Mouse (Mus musculus): ENCODE measurements at regions not wholly inside any gene's neighbourhood (a gene's known extent, or its start where the extent isn't known, plus 50 kb on each side); places are given as distances from the start of the nearest gene placed in this dataset.

DNA sequence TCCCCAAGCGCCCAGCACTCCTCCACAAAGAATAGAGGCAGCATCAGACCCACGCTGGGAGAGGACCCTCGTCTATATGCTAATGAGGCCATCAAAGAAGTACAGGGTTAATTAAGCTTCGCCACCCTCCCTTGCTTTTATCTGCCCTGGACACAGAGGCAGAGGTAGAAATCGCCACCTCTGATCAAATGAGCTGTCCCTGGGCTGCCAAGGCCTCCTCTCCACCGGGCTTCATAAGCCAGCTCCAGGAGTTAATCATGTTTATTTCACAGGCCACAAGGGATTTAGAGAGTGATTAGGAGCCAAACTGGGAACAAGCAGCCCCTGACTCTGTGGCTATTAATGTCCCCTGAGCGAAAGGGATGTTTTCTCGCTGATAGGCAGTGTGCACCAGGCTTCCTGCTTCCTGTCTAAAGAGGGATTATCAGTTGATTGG, 126.5 kb upstream of the Hs6st1 start:
- Histone ChIP-seq H3K4me3 (ENCODE audit: low read depth, low read length) (no peak overlapping the region), H3K36me3 (ENCODE audit: control insufficient read depth, insufficient read depth, low read length) (no peaks in the 10 kb centered on the region), H3K9me3 (replicated peaks; ENCODE audit: control insufficient read depth, low read length) (no peaks in the 10 kb centered on the region), H3K4me2 (peak overlapping the region; percentile 18; the same call in 1 of the 2 replicates), H3K4me1 (ENCODE audit: control insufficient read depth, insufficient read depth, low read length) (peaks cover 23% of the 10 kb centered on the region), H3K9ac (ENCODE audit: low read depth, low read length) (peak overlapping the region; percentile 43; the same call in 1 of the 2 replicates), H3K27ac (ENCODE audit: low read depth, low read length) (peak overlapping the region; percentile 41), H3K27me3 (ENCODE audit: control insufficient read depth, insufficient read depth, low read length) (no peaks in the 10 kb centered on the region)
- 9% methylated on average over 8 of the region's 8 CpGs for WGBS (ENCODE audit: insufficient replicate concordance)
- ATAC-seq (replicated peaks; ENCODE audit: insufficient number of reproducible peaks, low FRiP score, low TSS enrichment) = peak; percentile 56

DNA sequence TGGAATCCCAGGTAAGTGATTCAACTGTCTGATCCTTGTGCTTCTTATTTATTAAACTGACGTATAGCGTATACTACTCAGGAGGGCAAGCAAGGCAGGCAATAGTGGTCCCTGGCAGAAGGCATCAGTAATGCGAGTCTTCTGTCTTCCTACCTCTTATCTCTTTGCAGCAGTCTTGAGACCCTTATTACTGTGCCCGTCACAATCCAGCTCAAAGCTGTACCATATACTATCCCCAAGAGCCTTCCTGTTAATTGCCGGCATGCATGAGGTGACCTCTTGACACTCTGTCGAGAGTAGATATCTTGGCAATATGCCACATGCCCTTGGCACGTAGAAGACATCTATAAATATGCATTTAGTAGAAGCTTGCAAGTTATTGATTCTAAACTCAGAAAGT, 126.0 kb upstream of the Hs6st1 start:
- no peak overlapping the region for H3K4me2 ChIP-seq
- WGBS (ENCODE audit: insufficient replicate concordance) = 35% methylated on average over 7 of the region's 7 CpGs
- peaks cover 22% of the 10 kb centered on the region for H3K4me1 ChIP-seq (ENCODE audit: control insufficient read depth, insufficient read depth, low read length)
- ATAC-seq (replicated peaks; ENCODE audit: insufficient number of reproducible peaks, low FRiP score, low TSS enrichment) = no peak; the same call in 1 of the 2 replicates
- no peaks in the 10 kb centered on the region for H3K36me3 ChIP-seq (ENCODE audit: control insufficient read depth, insufficient read depth, low read length)
- H3K27me3 ChIP-seq (ENCODE audit: control insufficient read depth, insufficient read depth, low read length) = no peaks in the 10 kb centered on the region
- no peak overlapping the region for H3K9ac ChIP-seq (ENCODE audit: low read depth, low read length)
- no peaks in the 10 kb centered on the region for H3K9me3 ChIP-seq (replicated peaks; ENCODE audit: control insufficient read depth, low read length)
- H3K4me3 ChIP-seq (ENCODE audit: low read depth, low read length) = no peak overlapping the region
- H3K27ac ChIP-seq (ENCODE audit: low read depth, low read length) = peak overlapping the region; percentile 41

DNA sequence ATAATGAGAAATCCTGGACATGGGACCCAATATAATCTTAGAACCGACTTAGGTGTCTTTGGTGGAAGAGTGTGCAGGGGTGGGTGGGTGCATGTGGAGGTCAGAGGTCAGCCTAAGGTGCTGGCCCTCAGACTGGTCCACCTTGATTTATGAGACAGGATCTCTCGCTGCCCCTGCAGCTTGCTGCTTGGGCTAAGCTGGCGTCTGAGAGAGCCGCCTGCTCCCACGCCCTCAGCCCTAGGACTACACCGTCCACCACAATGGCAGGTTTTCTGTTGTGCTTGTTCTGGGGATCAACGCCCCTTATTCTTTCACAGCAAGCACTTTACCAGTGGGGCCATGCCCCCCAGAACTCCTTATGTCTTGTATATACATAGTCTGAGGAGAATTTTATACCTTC, 124.4 kb upstream of the Hs6st1 start:
- Histone ChIP-seq H3K4me2 (no peak overlapping the region), H3K9me3 (replicated peaks; ENCODE audit: control insufficient read depth, low read length) (no peaks in the 10 kb centered on the region), H3K4me1 (ENCODE audit: control insufficient read depth, insufficient read depth, low read length) (peaks cover 22% of the 10 kb centered on the region), H3K36me3 (ENCODE audit: control insufficient read depth, insufficient read depth, low read length) (no peaks in the 10 kb centered on the region), H3K4me3 (ENCODE audit: low read depth, low read length) (no peak overlapping the region), H3K27ac (ENCODE audit: low read depth, low read length) (no peak overlapping the region), H3K27me3 (ENCODE audit: control insufficient read depth, insufficient read depth, low read length) (no peaks in the 10 kb centered on the region), H3K9ac (ENCODE audit: low read depth, low read length) (no peak overlapping the region)
- WGBS (ENCODE audit: insufficient replicate concordance) = 76% methylated on average over 7 of the region's 7 CpGs
- no peak for ATAC-seq (replicated peaks; ENCODE audit: insufficient number of reproducible peaks, low FRiP score, low TSS enrichment)

DNA sequence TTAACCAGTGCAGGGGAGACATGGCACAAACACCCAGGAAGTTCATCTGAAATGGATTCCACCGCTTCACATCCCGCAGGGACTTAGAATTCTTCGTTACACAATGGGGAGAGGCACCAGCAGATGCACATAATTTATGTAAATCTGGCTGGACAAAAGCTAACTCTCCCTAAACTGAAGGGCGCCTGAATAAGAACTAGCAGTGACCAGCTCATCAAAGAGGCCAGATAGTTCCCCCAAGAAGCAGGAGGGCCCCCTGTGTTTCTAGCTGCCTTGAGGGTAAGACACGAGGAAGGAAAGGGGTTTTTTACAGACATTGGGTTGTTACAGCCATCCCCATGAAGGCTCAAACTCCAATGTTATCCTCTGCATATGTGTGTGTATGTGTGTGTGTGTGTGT, 123.8 kb upstream of the Hs6st1 start:
- Histone ChIP-seq H3K9me3 (replicated peaks; ENCODE audit: control insufficient read depth, low read length) (no peaks in the 10 kb centered on the region), H3K4me2 (no peak overlapping the region), H3K27ac (ENCODE audit: low read depth, low read length) (no peak overlapping the region), H3K4me3 (ENCODE audit: low read depth, low read length) (no peak overlapping the region), H3K36me3 (ENCODE audit: control insufficient read depth, insufficient read depth, low read length) (no peaks in the 10 kb centered on the region), H3K9ac (ENCODE audit: low read depth, low read length) (no peak overlapping the region), H3K4me1 (ENCODE audit: control insufficient read depth, insufficient read depth, low read length) (peaks cover 22% of the 10 kb centered on the region), H3K27me3 (ENCODE audit: control insufficient read depth, insufficient read depth, low read length) (no peaks in the 10 kb centered on the region)
- ATAC-seq (replicated peaks; ENCODE audit: insufficient number of reproducible peaks, low FRiP score, low TSS enrichment) = no peak
- WGBS (ENCODE audit: insufficient replicate concordance) = 75% methylated on average over 5 of the region's 5 CpGs

DNA sequence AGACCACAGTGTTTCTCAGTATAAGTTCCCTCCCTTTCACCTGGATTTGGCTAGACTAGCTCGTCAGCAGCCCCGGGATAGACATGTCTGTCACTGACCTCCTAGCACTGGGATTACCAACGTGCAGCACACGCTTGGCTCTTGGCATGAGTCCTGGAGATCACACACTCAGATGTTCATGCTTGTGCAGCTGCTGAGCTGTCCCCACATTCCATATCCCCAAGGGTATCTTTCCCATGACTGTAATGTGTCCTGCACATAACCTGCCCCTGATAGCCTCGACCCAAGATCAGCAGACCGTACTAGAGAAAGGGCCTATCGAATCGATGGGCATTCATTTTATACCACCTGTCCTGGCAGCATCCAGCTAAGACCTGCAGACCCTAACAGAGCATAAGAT, 123.4 kb upstream of the Hs6st1 start:
- 82% methylated on average over 8 of the region's 8 CpGs for WGBS (ENCODE audit: insufficient replicate concordance)
- no peak for ATAC-seq (replicated peaks; ENCODE audit: insufficient number of reproducible peaks, low FRiP score, low TSS enrichment)
- Histone ChIP-seq H3K36me3 (ENCODE audit: control insufficient read depth, insufficient read depth, low read length) (no peaks in the 10 kb centered on the region), H3K27ac (ENCODE audit: low read depth, low read length) (no peak overlapping the region), H3K9ac (ENCODE audit: low read depth, low read length) (no peak overlapping the region), H3K4me1 (ENCODE audit: control insufficient read depth, insufficient read depth, low read length) (peaks cover 22% of the 10 kb centered on the region), H3K9me3 (replicated peaks; ENCODE audit: control insufficient read depth, low read length) (no peaks in the 10 kb centered on the region), H3K4me3 (ENCODE audit: low read depth, low read length) (no peak overlapping the region), H3K4me2 (no peak overlapping the region), H3K27me3 (ENCODE audit: control insufficient read depth, insufficient read depth, low read length) (no peaks in the 10 kb centered on the region)

DNA sequence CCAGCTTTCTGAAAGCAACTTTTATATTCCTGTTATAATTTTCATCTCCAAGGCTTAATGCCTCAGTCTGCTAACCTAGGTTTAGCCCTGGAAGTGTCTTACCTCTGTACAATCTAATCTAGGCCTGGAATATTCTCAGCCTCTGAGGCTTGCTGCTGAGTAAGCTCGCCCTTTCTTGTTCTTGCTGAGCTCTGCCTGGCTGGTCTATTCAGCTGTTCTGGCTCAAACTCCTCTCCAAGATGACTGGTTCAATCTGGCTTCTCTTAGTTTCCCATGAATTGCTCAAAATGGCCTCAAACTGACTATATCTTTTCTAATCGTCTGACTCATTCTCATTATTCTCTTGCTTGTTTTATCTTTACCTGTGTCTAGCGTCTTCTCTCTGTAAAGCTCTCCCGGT, 122.6 kb upstream of the Hs6st1 start:
- Histone ChIP-seq H3K27ac (ENCODE audit: low read depth, low read length) (no peak overlapping the region), H3K27me3 (ENCODE audit: control insufficient read depth, insufficient read depth, low read length) (no peaks in the 10 kb centered on the region), H3K36me3 (ENCODE audit: control insufficient read depth, insufficient read depth, low read length) (no peaks in the 10 kb centered on the region), H3K4me2 (no peak overlapping the region), H3K4me1 (ENCODE audit: control insufficient read depth, insufficient read depth, low read length) (peaks cover 18% of the 10 kb centered on the region), H3K9ac (ENCODE audit: low read depth, low read length) (no peak overlapping the region), H3K9me3 (replicated peaks; ENCODE audit: control insufficient read depth, low read length) (no peaks in the 10 kb centered on the region), H3K4me3 (ENCODE audit: low read depth, low read length) (no peak overlapping the region)
- WGBS (ENCODE audit: insufficient replicate concordance) = 72% methylated on average over 4 of the region's 4 CpGs
- ATAC-seq (replicated peaks; ENCODE audit: insufficient number of reproducible peaks, low FRiP score, low TSS enrichment) = no peak

DNA sequence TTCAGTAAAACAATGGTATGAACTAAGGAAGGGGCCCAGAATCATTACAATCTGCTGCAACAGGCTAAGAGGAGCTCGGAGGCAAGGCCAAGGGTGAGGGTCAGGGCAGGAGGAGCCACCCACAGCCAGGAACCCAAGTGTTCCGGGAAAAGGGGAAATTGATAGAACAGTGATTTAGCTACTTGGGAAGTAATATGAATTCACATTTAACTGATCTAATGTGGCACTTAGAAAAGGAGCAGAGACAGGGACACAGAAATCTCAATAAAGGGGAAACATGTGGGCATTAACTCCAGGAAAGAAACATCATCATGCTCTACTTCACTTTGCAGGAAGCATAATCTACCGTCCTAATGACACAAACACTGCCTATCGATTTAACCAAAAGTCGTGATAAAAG, 120.1 kb upstream of the Hs6st1 start:
- Histone ChIP-seq H3K4me1 (ENCODE audit: control insufficient read depth, insufficient read depth, low read length) (peaks cover 3% of the 10 kb centered on the region; the same call in 1 of the 2 replicates), H3K4me3 (ENCODE audit: low read depth, low read length) (no peak overlapping the region), H3K36me3 (ENCODE audit: control insufficient read depth, insufficient read depth, low read length) (no peaks in the 10 kb centered on the region), H3K4me2 (no peak overlapping the region), H3K27ac (ENCODE audit: low read depth, low read length) (no peak overlapping the region), H3K27me3 (ENCODE audit: control insufficient read depth, insufficient read depth, low read length) (no peaks in the 10 kb centered on the region), H3K9me3 (replicated peaks; ENCODE audit: control insufficient read depth, low read length) (no peaks in the 10 kb centered on the region), H3K9ac (ENCODE audit: low read depth, low read length) (no peak overlapping the region)
- ATAC-seq (replicated peaks; ENCODE audit: insufficient number of reproducible peaks, low FRiP score, low TSS enrichment) = no peak
- 54% methylated on average over 5 of the region's 5 CpGs for WGBS (ENCODE audit: insufficient replicate concordance)

DNA sequence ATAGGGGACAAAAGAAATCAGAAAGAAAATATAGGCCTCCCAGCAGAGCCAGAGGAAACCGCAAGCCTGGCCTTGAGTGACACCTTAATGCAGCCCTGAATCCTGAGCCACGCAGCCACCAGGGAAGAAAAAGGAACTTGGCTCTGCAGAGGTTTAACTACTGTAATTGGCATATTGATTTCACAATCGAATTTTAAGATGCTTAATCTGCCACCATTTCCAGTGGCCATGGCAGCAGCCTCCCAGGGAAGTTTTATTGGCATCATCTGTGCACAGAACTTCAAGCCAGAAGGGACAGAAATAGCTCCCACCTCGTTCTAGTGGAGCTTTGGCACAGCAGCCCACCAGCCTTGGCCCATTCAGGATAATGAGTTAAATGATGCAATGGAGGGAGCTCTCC, 117.1 kb upstream of the Hs6st1 start:
- no peak overlapping the region for H3K27ac ChIP-seq (ENCODE audit: low read depth, low read length)
- WGBS (ENCODE audit: insufficient replicate concordance) = 75% methylated on average over 4 of the region's 4 CpGs

DNA sequence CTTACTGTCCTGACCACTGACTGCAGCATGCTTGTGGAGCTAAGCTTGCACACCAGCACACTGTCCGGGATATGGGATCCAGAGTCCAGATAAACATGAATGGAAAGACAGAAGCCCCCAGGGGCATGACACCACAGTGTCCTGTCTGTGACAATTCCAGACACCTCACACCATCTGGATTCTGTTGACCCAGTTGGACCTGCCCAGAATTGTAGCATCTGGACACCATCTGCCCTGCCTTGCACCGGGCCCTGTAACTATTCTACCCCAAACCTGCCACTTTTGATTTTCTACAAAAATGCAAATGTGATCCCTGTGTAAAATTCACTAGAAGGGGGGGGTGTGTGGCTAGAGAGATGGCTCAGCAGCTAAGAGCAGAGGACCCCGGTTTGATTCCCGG, 114.5 kb upstream of the Hs6st1 start:
- Histone ChIP-seq H3K4me1 (ENCODE audit: control insufficient read depth, insufficient read depth, low read length) (no peaks in the 10 kb centered on the region), H3K27me3 (ENCODE audit: control insufficient read depth, insufficient read depth, low read length) (no peaks in the 10 kb centered on the region), H3K36me3 (ENCODE audit: control insufficient read depth, insufficient read depth, low read length) (no peaks in the 10 kb centered on the region), H3K27ac (ENCODE audit: low read depth, low read length) (no peak overlapping the region), H3K4me3 (ENCODE audit: low read depth, low read length) (no peak overlapping the region), H3K9ac (ENCODE audit: low read depth, low read length) (no peak overlapping the region), H3K9me3 (replicated peaks; ENCODE audit: control insufficient read depth, low read length) (no peaks in the 10 kb centered on the region), H3K4me2 (no peak overlapping the region)
- no peak for ATAC-seq (replicated peaks; ENCODE audit: insufficient number of reproducible peaks, low FRiP score, low TSS enrichment)
- 83% methylated on average over 4 of the region's 4 CpGs for WGBS (ENCODE audit: insufficient replicate concordance)

More for the DNA sequence above, 117.1 kb upstream of the Hs6st1 start:
- Histone ChIP-seq H3K4me3 (ENCODE audit: low read depth, low read length) (no peak overlapping the region), H3K4me2 (no peak overlapping the region), H3K27me3 (ENCODE audit: control insufficient read depth, insufficient read depth, low read length) (no peaks in the 10 kb centered on the region), H3K9ac (ENCODE audit: low read depth, low read length) (no peak overlapping the region), H3K36me3 (ENCODE audit: control insufficient read depth, insufficient read depth, low read length) (no peaks in the 10 kb centered on the region), H3K9me3 (replicated peaks; ENCODE audit: control insufficient read depth, low read length) (no peaks in the 10 kb centered on the region), H3K4me1 (ENCODE audit: control insufficient read depth, insufficient read depth, low read length) (no peaks in the 10 kb centered on the region)
- no peak for ATAC-seq (replicated peaks; ENCODE audit: insufficient number of reproducible peaks, low FRiP score, low TSS enrichment)

Measured in heart, embryonic 11.5 days (tissue).